Mouse (Mus musculus): ENCODE measurements at regions not wholly inside any gene's neighbourhood (a gene's known extent, or its start where the extent isn't known, plus 50 kb on each side); places are given as distances from the start of the nearest gene placed in this dataset.
"Not testable (repeated sequence)": the region's sequence is repeated elsewhere in the genome, so short reads cannot be mapped to it uniquely, and the experiment has no call there.

GRCm38 (mm10) chr3:117265790-117266189 lies 94.9 kb downstream of the Plppr4 start:
- DNase-seq (ENCODE audit: low read depth, low spot score): peak; percentile 35

GRCm38 (mm10) chr3:117247833-117248232 lies 112.8 kb downstream of the Plppr4 start:
- no peak for DNase-seq (ENCODE audit: low read depth, low spot score)

- DNase-seq (ENCODE audit: low read depth, low spot score): no peak
These were observed 118.9 kb downstream of the Plppr4 start for GRCm38 (mm10) chr3:117241810-117242209.

GRCm38 (mm10) chr3:117226616-117227015 lies 134.1 kb downstream of the Plppr4 start:
- DNase-seq (ENCODE audit: low read depth, low spot score): no peak

- no peak for DNase-seq (ENCODE audit: low read depth, low spot score)
These were observed 135.6 kb downstream of the Plppr4 start for GRCm38 (mm10) chr3:117225041-117225440.

GRCm38 (mm10) chr3:117217952-117218351 lies 142.7 kb downstream of the Plppr4 start:
- no peak for DNase-seq (ENCODE audit: low read depth, low spot score)

- DNase-seq (ENCODE audit: low read depth, low spot score): no peak
These were observed 168.8 kb downstream of the Plppr4 start for GRCm38 (mm10) chr3:117191903-117192302.

GRCm38 (mm10) chr3:117188782-117189500 lies 171.7 kb downstream of the Plppr4 start:
- no peak for DNase-seq (ENCODE audit: low read depth, low spot score)

GRCm38 (mm10) chr3:117183654-117184184 lies 177.0 kb downstream of the Plppr4 start:
- DNase-seq (ENCODE audit: low read depth, low spot score): no peak

- DNase-seq (ENCODE audit: low read depth, low spot score): no peak
These were observed 190.9 kb downstream of the Plppr4 start for GRCm38 (mm10) chr3:117169740-117170139.

GRCm38 (mm10) chr3:117163046-117163445 lies 194.3 kb upstream of the Palmd start:
- DNase-seq (ENCODE audit: low read depth, low spot score): no peak

GRCm38 (mm10) chr3:117160689-117161088 lies 191.9 kb upstream of the Palmd start:
- not testable (repeated sequence) for DNase-seq (ENCODE audit: low read depth, low spot score)

- DNase-seq (ENCODE audit: low read depth, low spot score): peak; percentile 74
These were observed 186.5 kb upstream of the Palmd start for GRCm38 (mm10) chr3:117155274-117155673.

- peak; percentile 69 for DNase-seq (ENCODE audit: low read depth, low spot score)
These were observed 184.3 kb upstream of the Palmd start for GRCm38 (mm10) chr3:117153011-117153473.

GRCm38 (mm10) chr3:117152414-117152813 lies 183.6 kb upstream of the Palmd start:
- DNase-seq (ENCODE audit: low read depth, low spot score): no peak

GRCm38 (mm10) chr3:117147414-117147813 lies 178.6 kb upstream of the Palmd start:
- DNase-seq (ENCODE audit: low read depth, low spot score): no peak

GRCm38 (mm10) chr3:117139835-117140234 lies 171.0 kb upstream of the Palmd start:
- DNase-seq (ENCODE audit: low read depth, low spot score): peak; percentile 80

- no peak for DNase-seq (ENCODE audit: low read depth, low spot score)
These were observed 169.9 kb upstream of the Palmd start for GRCm38 (mm10) chr3:117138720-117139119.

- no peak for DNase-seq (ENCODE audit: low read depth, low spot score)
These were observed 164.1 kb upstream of the Palmd start for GRCm38 (mm10) chr3:117132897-117133296.

- no peak for DNase-seq (ENCODE audit: low read depth, low spot score)
These were observed 153.4 kb upstream of the Palmd start for GRCm38 (mm10) chr3:117122211-117122610.

GRCm38 (mm10) chr3:117120086-117121055 lies 151.6 kb upstream of the Palmd start:
- peak; percentile 79 for DNase-seq (ENCODE audit: low read depth, low spot score)

- DNase-seq (ENCODE audit: low read depth, low spot score): no peak
These were observed 150.8 kb upstream of the Palmd start for GRCm38 (mm10) chr3:117119576-117119975.
